Mouse (Mus musculus) B cell, adult (primary cell): ENCODE results near the gene Ythdc1. TPM values are rescaled to one million over a fixed set of nuclear protein-coding genes. Genes with fewer than 3 reads are reported as not detected.

Experiments
- total RNA-seq: library from RNA; stranded (reverse); gene quantifications from 4 replicates; pipeline ENCODE4 v1.2.4, GENCODE M21; 2023; ENCODE audit not compliant: inconsistent age

Gene Ythdc1
- 209 to 233 TPM (median 221 TPM) in 4 replicates for total RNA-seq

GRCm38 (mm10) chr5:86803962-86804940, at the start of gene Ythdc1:
TSS of gene Ythdc1 (plus strand) at chr5:86804221.

Other genes with a start within 250 kb of the Ythdc1 start
- not detected in 4 replicates for gene Tmprss11f, start 171.8 kb upstream of the Ythdc1 start, total RNA-seq
- not detected in 4 replicates for gene Tmprss11b, start 127.9 kb upstream of the Ythdc1 start, total RNA-seq
- gene Tmprss11e, start 58.4 kb upstream of the Ythdc1 start, total RNA-seq, result not detected in 4 replicates
- not detected in 4 replicates for gene Ugt2b34, start 102.7 kb downstream of the Ythdc1 start, total RNA-seq
- not detected in 4 replicates for gene Ugt2b1, start 122.3 kb downstream of the Ythdc1 start, total RNA-seq
- not detected in 4 replicates for gene Ugt2b35, start 196.6 kb downstream of the Ythdc1 start, total RNA-seq